Mouse (Mus musculus): ENCODE data around the gene Mex3b.

- TF ChIP-seq CTCF (IDR thresholded peaks at IDR 0.05) (no peak), EP300 (IDR thresholded peaks at IDR 0.05) (no peak)
These were observed 9.4 kb downstream of the Mex3b start for GRCm38 (mm10) chr7:82876551-82876950.
